Mouse (Mus musculus) myocyte (in vitro differentiated cells): ENCODE data around the gene Trim50. TPM values are rescaled to one million over a fixed set of nuclear protein-coding genes. Genes with fewer than 3 reads are reported as not detected.
"Not testable (repeated sequence)": the region's sequence is repeated elsewhere in the genome, so short reads cannot be mapped to it uniquely, and the experiment has no call there.

ENCODE experiments used
- H3K27me3 ChIP-seq: one replicate; pipeline ENCODE4 v1.6.1; 2011; ENCODE audit not compliant: control insufficient read depth, insufficient read depth, insufficient read length
- H3K36me3 ChIP-seq: one replicate; pipeline ENCODE4 v1.6.1; 2011; ENCODE audit not compliant: control insufficient read depth, insufficient read depth
- H3K4me2 ChIP-seq: one replicate; pipeline ENCODE4 v1.6.1; 2011; ENCODE audit warnings: low read depth, control low read depth
- H3K4me3 ChIP-seq: one replicate; pipeline ENCODE4 v1.5.1; 2011; ENCODE audit warnings: mild to moderate bottlenecking, control low read depth, moderate library complexity
- H3K79me2 ChIP-seq: one replicate; pipeline ENCODE4 v1.6.1; 2011; ENCODE audit not compliant: control insufficient read depth, insufficient read depth
- H3ac ChIP-seq: one replicate; pipeline ENCODE4 v1.6.1; 2011; ENCODE audit not compliant: control insufficient read depth, insufficient read length
- CEBPB ChIP-seq: IDR thresholded peaks from 2 replicates; pipeline ENCODE4 v1.6.1; 2011; ENCODE audit warnings: mild to moderate bottlenecking, moderate library complexity; ENCODE audit not compliant: poor library complexity, insufficient read depth, severe bottlenecking
- E2F4 ChIP-seq: IDR thresholded peaks from one replicate; pipeline ENCODE4 v1.6.1; 2011; ENCODE audit warnings: mild to moderate bottlenecking, control low read depth, moderate library complexity; ENCODE audit not compliant: insufficient read depth
- MAX ChIP-seq: IDR thresholded peaks from one replicate; pipeline ENCODE4 v1.6.1; 2011; ENCODE audit warnings: low read depth, mild to moderate bottlenecking, control low read depth
- MYOD1 ChIP-seq, 3 experiments: IDR thresholded peaks; one replicate each; pipeline ENCODE4 v1.6.1; 2011; ENCODE audit warnings: control low read depth in 2 of 3, low read depth in 2 of 3, mild to moderate bottlenecking in 2 of 3, moderate library complexity in 1 of 3; ENCODE audit not compliant: insufficient read length in 2 of 3, control insufficient read depth in 1 of 3
- MYOG ChIP-seq, 3 experiments: IDR thresholded peaks; one replicate each; pipeline ENCODE4 v1.6.1; 2011; ENCODE audit warnings: control low read depth in 2 of 3, low read depth in 2 of 3, mild to moderate bottlenecking in 2 of 3; ENCODE audit not compliant: insufficient read length in 2 of 3, control insufficient read depth in 1 of 3, insufficient read depth in 1 of 3
- POLR2A ChIP-seq: IDR thresholded peaks from one replicate; pipeline ENCODE4 v1.6.1; 2011; ENCODE audit warnings: low read depth, mild to moderate bottlenecking, control low read depth, moderate library complexity; ENCODE audit not compliant: insufficient read length
- POLR2AphosphoS2 ChIP-seq: IDR thresholded peaks from one replicate; pipeline ENCODE4 v1.6.1; 2011; ENCODE audit warnings: low read depth, control low read depth; ENCODE audit not compliant: insufficient read length
- REST ChIP-seq: IDR thresholded peaks from one replicate; pipeline ENCODE4 v1.6.1; 2011; ENCODE audit warnings: mild to moderate bottlenecking, control low read depth, moderate library complexity; ENCODE audit not compliant: insufficient read depth, insufficient read length
- SRF ChIP-seq: IDR thresholded peaks from one replicate; pipeline ENCODE4 v1.6.1; 2011; ENCODE audit warnings: low read depth; ENCODE audit not compliant: control insufficient read depth, insufficient read length
- TCF12 ChIP-seq: IDR thresholded peaks from one replicate; pipeline ENCODE4 v1.6.1; 2011; ENCODE audit warnings: mild to moderate bottlenecking, control low read depth; ENCODE audit not compliant: poor library complexity, insufficient read depth, severe bottlenecking
- TCF3 ChIP-seq: IDR thresholded peaks from one replicate; pipeline ENCODE4 v1.6.1; 2011; ENCODE audit warnings: low read depth, control low read depth; ENCODE audit not compliant: insufficient read length
- USF1 ChIP-seq: IDR thresholded peaks from one replicate; pipeline ENCODE4 v1.6.1; 2011; ENCODE audit warnings: low read depth, mild to moderate bottlenecking, control low read depth, moderate library complexity
- polyA plus RNA-seq: library from polyadenylated mRNA; unstranded; fragments of >200 nt; fragmentation: generic; extraction: Trizol; gene quantifications from one replicate; pipeline ENCODE4 v1.2.1, GENCODE M21; 2012; ENCODE audit warnings: missing spikeins

The Trim50 gene
- polyA plus RNA-seq, 1 experiment: not detected

GRCm38 (mm10) chr5:135362572-135362971 lies 9.5 kb downstream of the Trim50 start:
- H3K4me2 ChIP-seq: no peak overlapping the region
- no peak overlapping the region for H3K4me3 ChIP-seq
- TF ChIP-seq E2F4: no peak
- TF ChIP-seq POLR2AphosphoS2: no peak
- no peak for TF ChIP-seq MAX
- no peak for TF ChIP-seq MYOG (IDR thresholded peaks at IDR 0.05; ENCODE audit: control insufficient read depth in 1 of 3, insufficient read depth in 1 of 3, insufficient read length in 2 of 3, low read depth in 2 of 3)
- TF ChIP-seq POLR2A: no peak
- no peak for TF ChIP-seq TCF3
- TF ChIP-seq REST: no peak
- TF ChIP-seq SRF: no peak
- no peak for TF ChIP-seq CEBPB
- no peak for TF ChIP-seq MYOD1 (IDR thresholded peaks at IDR 0.05; ENCODE audit: control insufficient read depth in 1 of 3, insufficient read length in 2 of 3, low read depth in 2 of 3)
- TF ChIP-seq USF1: no peak
- no peak for TF ChIP-seq TCF12
- H3K36me3 ChIP-seq: no peaks in the 10 kb centered on the region
- no peak overlapping the region for H3ac ChIP-seq
- H3K79me2 ChIP-seq: no peaks in the 10 kb centered on the region
- peaks cover 8% of the 10 kb centered on the region for H3K27me3 ChIP-seq

- Histone ChIP-seq H3K36me3 (no peaks in the 10 kb centered on the region), H3ac (no peak overlapping the region), H3K79me2 (no peaks in the 10 kb centered on the region), H3K4me2 (no peak overlapping the region), H3K27me3 (peaks cover 4% of the 10 kb centered on the region), H3K4me3 (no peak overlapping the region)
- TF ChIP-seq POLR2A: no peak
- TF ChIP-seq TCF12: no peak
- TF ChIP-seq CEBPB: no peak
- no peak for TF ChIP-seq SRF
- no peak for TF ChIP-seq MYOG (IDR thresholded peaks at IDR 0.05; ENCODE audit: control insufficient read depth in 1 of 3, insufficient read depth in 1 of 3, insufficient read length in 2 of 3, low read depth in 2 of 3)
- no peak for TF ChIP-seq E2F4
- no peak for TF ChIP-seq MAX
- TF ChIP-seq MYOD1 (IDR thresholded peaks at IDR 0.05; ENCODE audit: control insufficient read depth in 1 of 3, insufficient read length in 2 of 3, low read depth in 2 of 3): no peak
- TF ChIP-seq POLR2AphosphoS2: no peak
- no peak for TF ChIP-seq USF1
Measured at GRCm38 (mm10) chr5:135363540-135363939, 10.4 kb downstream of the Trim50 start.

- H3ac ChIP-seq: no peak overlapping the region
- no peak overlapping the region for H3K4me3 ChIP-seq
- TF ChIP-seq MAX (no peak), SRF (no peak), E2F4 (no peak), REST (no peak), TCF12 (no peak), POLR2A (no peak), MYOG (IDR thresholded peaks at IDR 0.05; ENCODE audit: control insufficient read depth in 1 of 3, insufficient read depth in 1 of 3, insufficient read length in 2 of 3, low read depth in 2 of 3) (no peak), MYOD1 (IDR thresholded peaks at IDR 0.05; ENCODE audit: control insufficient read depth in 1 of 3, insufficient read length in 2 of 3, low read depth in 2 of 3) (no peak), USF1 (no peak), CEBPB (no peak), POLR2AphosphoS2 (no peak), TCF3 (no peak)
- H3K36me3 ChIP-seq: no peaks in the 10 kb centered on the region
- no peak overlapping the region for H3K4me2 ChIP-seq
- no peaks in the 10 kb centered on the region for H3K27me3 ChIP-seq
- H3K79me2 ChIP-seq: peaks cover 15% of the 10 kb centered on the region
Measured at GRCm38 (mm10) chr5:135367841-135368240, 14.7 kb downstream of the Trim50 start.

GRCm38 (mm10) chr5:135368312-135368711 lies 15.2 kb downstream of the Trim50 start:
- Histone ChIP-seq H3K4me2 (no peak overlapping the region), H3ac (no peak overlapping the region), H3K27me3 (no peaks in the 10 kb centered on the region), H3K36me3 (peaks cover 1% of the 10 kb centered on the region), H3K4me3 (peak overlapping the region; percentile 83), H3K79me2 (peaks cover 15% of the 10 kb centered on the region)
- no peak for TF ChIP-seq TCF12

GRCm38 (mm10) chr5:135369196-135369595 lies 16.1 kb downstream of the Trim50 start:
- peak overlapping the region; percentile 83 for H3K4me3 ChIP-seq
- peaks cover 15% of the 10 kb centered on the region for H3K79me2 ChIP-seq
- not testable (repeated sequence) for H3K27me3 ChIP-seq, H3K36me3 ChIP-seq
- peak overlapping the region; percentile 86 for H3K4me2 ChIP-seq
- H3ac ChIP-seq: peak overlapping the region; percentile 69
